Mouse (Mus musculus): ENCODE data around the gene Rec8.

Rec8 gene

DNA sequence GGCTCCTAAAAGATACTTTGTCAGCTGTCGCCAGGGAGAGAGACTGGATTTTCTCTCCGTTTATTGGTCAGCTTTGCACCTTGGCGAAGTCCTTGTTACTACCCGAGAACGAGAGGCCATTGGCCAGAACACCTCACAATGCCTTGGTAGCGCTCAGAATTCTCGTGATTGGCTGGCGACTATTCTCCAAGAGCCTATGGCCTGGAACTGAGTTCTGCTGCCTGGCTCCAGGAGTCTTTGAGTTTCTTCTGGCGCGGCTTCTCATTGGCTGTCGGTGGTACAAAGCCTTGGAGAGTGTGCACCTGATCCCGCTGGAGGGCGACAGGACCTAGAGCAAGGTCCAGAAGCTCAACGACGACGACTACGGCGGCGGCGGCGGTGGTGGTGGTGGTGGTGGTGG lies at the start of gene Rec8:
Rec8 (plus strand) TSS at position 216 of the 400 bp plus-strand sequence.
- no peak for DNase-seq (ENCODE audit: low read depth, low spot score)

DNA sequence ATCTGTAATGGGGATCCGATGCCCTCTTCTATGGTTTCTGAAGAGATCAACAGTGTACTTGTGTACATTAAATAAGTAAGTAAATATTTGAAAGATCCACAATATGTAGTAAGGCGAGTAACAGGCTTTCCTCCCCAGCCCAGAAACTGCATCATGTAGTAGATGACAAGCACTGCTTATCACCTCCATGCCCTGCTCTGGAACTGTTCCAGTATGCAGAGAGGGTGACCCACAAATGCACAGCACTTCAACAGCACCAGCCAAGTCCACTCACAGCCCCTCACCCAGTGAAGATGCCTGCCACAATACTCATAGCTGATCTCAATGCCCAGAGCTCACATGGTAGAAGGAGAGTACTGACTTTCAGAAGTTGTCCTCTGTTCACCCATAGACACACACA lies 47.2 kb upstream of the Rec8 start:
- DNase-seq (ENCODE audit: low read depth, low spot score), result no peak

DNA sequence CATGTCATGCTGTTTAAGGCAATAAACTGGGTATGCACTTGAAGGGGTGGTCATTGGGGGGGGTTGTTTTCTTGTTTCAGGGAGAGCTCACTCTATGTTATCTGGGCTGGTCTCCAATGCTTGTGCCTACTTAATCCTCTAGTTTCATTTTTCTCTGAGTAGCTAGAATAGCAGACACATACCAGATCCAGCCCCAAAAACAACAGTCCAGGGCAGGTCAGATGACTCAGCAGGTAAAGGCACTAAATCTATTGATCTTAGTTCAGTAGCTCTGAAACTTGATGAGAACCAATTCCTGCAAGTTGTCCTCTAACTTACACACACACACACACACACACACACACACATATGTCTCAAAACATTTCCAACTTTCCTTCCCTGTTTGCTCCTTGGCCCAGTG lies 46.1 kb upstream of the Rec8 start:
- DNase-seq (ENCODE audit: low read depth, low spot score), result no peak

DNA sequence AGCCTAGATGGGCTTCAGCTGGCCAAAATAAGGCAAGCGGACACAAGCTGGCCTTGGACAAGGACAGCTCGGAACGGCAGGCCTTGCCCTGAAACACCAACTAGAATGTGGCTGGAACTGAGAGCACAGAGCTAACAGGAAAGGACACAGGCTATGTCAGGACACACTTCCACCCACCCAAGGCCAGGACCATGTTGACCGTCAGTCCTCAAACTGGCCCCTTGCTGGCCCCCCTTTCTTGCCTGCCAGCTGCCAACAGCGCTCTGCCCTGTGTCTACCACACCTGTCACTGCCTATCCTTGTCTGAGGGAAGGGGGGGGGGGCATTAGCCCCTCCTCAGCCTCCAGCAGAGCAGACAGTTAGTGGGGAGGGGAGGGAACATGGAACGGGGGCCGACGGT lies 42.5 kb upstream of the Rec8 start, which contains the start of gene Fitm1:
Fitm1 (plus strand) TSS at position 316 of the 400 bp plus-strand sequence.
- DNase-seq (ENCODE audit: low read depth, low spot score), result no peak

DNA sequence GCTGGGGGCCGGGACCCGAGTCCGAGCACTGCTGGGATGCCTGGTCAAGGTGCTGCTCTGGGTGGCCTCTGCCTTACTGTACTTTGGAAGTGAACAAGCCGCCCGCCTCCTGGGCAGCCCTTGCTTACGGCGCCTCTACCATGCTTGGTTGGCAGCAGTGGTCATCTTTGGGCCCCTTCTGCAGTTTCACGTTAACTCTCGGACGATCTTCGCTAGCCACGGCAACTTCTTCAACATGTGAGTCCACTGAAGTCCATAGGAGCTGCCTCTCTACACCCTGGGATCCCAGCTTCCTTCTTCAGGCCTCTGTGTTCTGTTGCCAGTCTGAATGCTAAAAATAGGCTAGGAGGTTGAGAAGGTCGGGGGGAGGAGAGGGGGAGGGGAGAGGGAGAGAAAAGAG lies 42.1 kb upstream of the Rec8 start:
- DNase-seq (ENCODE audit: low read depth, low spot score), result no peak

DNA sequence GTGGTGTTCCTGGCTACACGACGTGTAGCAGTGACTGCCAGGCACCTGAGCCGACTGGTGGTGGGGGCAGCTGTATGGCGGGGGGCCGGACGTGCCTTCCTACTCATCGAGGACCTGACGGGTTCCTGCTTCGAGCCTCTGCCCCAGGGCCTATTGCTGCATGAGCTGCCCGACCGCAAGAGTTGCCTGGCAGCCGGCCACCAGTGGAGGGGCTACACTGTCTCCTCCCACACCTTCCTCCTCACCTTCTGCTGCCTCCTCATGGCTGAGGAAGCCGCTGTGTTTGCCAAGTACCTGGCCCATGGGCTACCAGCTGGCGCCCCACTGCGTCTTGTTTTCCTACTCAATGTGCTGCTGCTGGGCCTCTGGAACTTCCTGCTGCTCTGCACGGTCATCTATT lies 41.5 kb upstream of the Rec8 start:
- no peak for DNase-seq (ENCODE audit: low read depth, low spot score)

DNA sequence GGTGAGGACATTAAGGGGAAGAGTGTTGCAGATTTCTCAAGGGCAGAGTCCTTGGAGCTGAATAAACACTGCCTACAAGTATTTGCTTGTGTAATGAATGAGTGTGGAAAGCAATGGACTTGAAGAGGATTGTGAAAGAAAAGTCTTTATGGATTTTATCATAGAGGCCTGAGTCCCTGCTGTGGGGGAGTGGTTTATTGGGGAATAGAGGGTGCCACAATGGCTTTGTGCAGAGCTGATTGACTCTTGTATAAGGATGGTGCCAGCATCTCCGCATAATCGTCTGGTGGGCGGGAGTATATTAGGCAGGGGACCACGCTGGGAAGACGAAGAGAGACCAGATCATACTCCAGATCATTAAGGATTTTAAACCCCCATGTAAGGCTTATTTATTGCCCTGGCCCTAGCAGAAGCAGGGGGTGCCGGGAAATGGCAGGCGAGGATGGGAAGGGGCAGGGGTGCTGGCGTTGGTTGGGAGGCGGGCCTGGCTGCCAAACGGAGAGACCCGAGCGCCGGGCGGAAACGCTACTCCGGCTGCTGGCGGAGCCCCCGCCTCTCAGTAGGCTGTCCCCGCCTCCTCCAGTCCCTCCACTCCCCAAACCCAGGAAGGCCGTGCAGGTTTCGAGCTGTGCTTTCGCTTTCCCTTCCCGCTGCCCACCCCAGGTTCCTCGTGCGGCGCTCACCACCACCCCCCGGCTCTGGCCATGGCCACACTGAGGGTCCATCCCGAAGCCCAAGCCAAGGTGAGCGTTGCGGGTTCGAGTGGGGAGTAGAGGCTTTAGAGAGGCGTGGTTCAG lies 39.8 kb upstream of the Rec8 start, which contains the start of gene Psme1:
Psme1 (plus strand) TSS at position 253 of the 797 bp plus-strand sequence.
- peak; percentile 63 for DNase-seq (ENCODE audit: low read depth, low spot score)

DNA sequence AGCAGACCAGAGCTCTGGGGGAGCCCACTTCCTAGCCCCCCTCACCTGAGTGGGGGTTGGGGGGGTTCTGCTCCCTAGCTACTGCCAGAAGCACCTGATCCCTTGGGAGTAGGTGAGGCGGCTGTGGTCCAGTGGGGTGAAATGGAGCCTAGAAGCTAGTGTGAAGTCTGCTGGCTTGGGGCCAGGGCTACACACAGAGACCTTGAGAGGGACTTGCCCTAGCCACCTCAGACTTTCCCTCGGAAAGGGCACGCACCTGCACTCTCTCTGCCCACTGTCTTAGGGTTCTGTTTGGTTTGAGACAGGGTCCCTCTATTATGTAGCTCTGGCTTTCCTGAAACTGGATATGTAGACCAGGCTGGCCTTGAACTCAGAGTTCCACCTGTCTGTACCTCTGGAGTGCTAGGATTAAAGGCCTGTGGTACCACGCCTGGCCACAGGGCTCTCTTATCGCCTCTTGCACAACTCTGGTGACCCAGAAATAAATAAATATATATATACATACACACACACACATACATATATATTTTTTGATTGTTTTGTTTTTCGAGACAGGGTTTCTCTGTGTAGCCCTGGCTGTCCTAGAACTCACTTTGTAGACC lies 39.1 kb upstream of the Rec8 start:
- peak; percentile 44 for DNase-seq (ENCODE audit: low read depth, low spot score)

DNA sequence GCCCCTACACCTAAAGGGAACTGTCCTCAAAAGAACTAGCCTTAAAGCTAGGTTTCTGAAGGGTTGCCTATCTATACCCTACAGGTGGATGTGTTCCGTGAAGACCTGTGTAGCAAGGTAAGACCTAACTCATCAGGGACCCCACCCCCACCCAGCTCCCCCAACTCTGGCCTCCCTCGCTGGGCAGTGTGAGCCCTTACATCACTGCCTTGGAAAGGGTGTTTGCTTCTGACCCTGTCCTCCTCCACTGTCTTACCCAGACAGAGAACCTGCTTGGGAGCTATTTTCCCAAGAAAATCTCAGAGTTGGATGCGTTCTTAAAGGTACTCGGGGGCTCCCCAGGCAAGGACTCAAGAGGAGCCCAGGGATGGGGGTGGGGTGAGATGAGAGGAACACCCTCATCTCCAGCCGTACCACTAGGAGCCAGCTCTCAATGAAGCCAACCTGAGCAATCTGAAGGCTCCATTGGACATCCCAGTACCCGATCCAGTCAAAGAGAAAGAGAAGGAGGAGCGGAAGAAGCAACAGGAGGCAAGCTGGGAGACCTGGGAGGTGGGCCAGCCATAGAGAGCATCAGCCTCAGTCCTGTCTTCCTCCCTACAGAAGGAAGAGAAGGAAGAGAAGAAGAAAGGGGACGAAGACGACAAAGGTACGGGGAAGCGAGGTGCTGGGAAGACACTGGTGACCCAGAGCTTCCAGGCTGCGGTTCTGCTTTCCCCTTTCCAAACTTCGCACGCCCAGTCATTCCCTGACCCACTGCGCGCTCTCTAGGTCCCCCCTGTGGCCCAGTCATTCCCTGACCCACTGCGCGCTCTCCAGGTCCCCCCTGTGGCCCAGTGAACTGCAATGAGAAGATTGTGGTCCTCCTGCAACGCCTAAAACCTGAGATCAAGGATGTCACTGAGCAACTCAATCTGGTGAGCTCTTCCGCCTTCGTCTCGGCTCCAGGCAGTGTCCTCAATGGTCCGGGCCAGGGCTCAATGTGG lies 38.0 kb upstream of the Rec8 start:
- DNase-seq (ENCODE audit: low read depth, low spot score), result no peak

DNA sequence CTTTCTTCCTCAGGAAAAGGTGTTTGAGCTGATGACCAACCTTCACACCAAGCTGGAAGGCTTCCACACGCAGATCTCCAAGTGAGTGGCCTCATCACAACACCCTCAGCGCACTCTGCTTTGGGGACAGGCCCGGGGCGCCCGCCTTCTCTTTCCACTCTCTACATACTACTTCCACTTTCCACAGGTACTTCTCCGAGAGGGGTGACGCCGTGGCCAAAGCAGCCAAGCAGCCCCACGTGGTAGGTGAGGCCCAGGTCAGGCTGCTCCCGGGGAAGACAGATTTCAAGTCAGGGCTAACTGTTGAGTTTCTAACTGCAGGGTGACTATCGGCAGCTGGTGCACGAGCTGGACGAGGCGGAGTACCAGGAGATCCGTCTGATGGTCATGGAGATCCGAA lies 37.1 kb upstream of the Rec8 start:
- no peak for DNase-seq (ENCODE audit: low read depth, low spot score)

DNA sequence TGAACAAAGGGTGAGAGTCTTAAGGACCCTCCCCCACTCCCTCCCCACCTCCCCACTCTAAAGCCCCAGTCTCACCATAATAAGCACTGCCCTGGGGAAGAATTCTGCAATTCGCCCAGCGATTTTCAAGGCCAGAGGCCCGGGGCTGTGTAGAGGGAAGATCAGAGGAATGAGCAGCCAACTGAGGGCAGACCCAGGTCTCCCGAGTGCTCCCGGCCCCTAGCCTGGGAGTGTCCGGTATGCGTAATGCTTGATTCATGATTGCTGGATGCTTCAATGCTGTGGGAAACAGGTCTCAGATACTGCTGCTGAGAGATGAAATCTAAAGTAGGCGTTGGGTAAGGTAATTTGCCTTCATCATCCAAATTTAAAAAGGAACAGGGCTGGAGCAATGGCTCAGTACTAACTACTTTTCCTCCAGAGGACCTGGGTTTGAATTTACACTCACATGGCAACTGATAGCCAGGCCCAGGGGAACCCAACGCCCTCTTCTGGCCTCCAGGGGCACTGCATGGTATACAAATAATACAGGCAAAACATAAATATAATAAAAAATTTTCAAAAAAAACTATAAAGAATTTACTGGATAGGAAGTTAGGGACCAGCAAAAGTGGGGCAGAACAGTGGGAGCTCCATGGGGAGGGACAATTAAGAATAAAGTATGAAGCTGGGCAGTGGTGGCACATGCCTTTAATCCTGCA lies 35.7 kb upstream of the Rec8 start:
- peak; percentile 8 for DNase-seq (ENCODE audit: low read depth, low spot score)

DNA sequence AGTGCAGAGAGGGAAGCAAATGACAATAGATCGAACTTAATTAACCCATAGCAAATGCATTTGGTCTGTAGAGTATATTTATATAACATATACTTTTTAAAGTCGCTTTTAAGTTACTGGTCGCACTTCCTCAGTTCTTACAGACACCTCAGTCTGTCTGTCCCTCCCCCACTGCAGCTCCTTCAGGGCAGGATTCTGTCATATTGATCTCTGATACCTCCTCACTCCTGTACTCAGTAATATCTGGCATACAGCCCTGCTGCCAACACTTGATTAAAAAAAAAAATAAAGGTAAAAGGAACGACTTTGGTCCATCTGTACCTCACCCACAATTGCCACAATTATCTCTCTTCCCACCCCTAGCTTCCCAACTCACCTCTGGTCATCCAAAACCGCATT lies 33.5 kb upstream of the Rec8 start:
- no peak for DNase-seq (ENCODE audit: low read depth, low spot score)

DNA sequence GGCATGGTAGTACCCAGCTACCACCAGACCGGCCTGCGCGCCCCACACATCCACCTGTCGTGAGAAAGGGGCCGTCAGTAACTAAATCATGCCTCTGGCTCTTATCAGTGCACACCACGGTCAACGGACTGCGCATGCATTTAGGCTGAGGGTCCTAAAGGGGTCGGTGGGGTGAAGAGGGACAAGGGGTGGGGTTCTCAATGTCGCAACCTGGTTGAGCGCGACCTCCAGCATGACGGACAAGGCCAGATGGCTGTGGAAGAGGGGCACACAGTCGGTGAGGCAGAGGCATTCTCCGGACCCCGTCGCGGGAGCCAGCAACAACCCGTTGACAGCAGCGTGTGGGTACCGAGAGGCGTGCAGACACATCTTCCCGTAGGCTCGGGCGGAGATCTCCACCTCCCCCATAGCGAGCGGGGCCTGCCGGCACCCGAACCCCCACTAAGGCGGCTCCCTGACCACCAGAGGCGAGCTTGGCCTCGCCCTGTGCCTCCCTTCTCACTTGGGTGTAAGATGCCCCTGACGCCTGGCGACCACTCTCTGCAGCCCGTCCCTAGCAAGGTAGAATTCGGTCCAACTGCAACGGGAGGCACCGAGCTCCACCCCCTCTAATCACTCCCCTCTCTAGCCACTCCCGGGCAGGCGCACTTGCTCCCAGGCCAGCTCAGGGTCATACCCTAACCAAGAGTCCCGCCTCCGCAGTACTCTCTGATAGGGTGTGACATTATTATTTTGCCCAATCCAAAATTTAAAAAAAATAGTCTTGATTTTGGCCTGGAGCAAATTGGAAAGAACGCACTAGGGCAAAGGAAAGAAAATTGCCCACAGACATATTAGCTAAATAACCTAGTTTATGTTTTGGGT lies 32.9 kb upstream of the Rec8 start, which contains the start of gene Emc9:
Emc9 (minus strand) TSS at position 601 of the 864 bp plus-strand sequence.
- DNase-seq (ENCODE audit: low read depth, low spot score), result peak; percentile 65

DNA sequence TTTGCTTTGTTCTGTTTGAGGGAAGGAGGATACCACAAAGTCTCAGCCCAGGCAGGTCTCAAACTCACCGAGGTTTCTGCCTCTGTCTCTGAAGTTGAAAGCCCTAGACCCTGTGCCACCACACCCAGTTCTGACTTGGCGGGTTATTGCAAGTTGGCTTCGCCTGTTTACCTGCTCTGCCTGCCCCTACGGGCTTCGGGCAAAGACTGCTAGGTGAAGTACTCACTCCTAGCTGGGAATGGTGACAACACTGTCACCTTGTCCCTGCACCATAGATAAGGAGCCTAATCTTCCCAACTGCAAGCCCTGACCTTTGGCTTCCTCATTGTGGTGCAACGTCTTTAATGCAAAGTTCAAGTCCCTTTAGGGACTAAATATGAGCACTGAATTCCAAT lies 32.3 kb upstream of the Rec8 start:
- no peak for DNase-seq (ENCODE audit: low read depth, low spot score)

DNA sequence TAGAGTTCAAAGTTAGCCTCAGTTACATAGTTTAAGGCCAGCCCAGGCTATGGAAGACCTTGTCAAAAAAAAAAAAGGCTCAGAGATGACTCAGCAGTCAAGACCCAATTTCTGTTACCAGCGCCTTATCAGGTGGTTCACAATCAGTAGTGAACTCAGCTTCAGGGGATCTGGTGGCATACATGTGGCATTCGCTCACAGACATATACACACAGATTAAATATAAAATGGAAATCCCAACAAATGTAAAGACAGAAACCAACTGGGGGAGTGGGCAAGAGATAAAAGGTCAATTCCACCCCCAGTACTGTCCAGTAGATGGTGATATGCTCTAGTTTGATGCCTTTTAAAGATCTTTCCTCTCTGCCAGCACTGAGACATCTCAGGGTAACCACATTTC lies 31.7 kb upstream of the Rec8 start:
- DNase-seq (ENCODE audit: low read depth, low spot score), result peak; percentile 15

DNA sequence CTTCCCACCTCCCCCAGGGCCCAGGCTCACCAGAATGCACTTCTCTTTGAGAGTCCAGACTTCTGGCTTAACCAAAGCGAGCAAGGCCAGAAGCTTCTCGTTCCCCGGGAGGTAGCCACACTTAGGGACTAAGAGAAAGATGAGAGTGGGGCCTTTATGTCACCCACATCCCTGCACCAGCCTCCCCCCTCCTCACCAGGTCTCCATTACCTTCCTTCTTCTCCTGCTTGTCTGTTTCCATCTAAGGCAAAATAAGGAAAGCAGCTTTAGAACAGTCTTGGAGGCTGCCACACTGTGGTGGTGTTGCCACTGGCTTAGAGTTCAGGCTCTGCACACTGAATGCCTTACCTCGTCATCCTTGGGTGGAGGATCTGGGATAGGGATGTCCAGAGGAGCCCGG lies 28.6 kb upstream of the Rec8 start:
- DNase-seq (ENCODE audit: low read depth, low spot score), result no peak

DNA sequence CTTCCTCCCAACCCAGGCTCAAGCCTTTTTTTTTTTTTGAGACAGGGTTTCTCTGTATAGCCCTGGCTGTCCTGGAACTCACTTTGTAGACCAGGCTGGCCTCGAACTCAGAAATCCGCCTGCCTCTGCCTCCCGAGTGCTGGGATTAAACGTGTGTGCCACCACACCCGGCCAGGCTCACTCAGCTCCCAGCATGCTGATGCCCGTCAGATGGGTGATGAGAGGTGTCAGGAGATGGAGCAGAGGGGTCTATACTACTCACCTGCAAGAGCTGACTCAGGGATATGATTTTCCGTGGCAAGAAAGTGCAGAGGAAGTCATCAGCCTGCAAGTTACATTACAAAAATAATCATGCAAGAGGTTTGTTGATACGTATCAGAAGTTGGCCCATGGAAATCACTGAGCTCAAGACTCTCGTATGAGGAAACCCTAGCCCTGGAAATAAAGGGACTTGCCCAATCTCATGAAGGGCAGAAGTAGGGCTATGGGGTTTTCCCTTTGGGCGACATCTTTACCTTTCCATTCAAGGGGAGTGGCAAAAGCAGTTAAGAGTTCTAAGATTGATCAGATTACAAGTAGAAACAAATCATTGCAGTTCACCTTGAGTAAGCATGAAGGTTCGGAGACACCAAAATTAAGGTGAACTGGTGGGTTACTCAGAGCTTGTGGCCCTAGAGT lies 27.9 kb upstream of the Rec8 start:
- no peak for DNase-seq (ENCODE audit: low read depth, low spot score)

DNA sequence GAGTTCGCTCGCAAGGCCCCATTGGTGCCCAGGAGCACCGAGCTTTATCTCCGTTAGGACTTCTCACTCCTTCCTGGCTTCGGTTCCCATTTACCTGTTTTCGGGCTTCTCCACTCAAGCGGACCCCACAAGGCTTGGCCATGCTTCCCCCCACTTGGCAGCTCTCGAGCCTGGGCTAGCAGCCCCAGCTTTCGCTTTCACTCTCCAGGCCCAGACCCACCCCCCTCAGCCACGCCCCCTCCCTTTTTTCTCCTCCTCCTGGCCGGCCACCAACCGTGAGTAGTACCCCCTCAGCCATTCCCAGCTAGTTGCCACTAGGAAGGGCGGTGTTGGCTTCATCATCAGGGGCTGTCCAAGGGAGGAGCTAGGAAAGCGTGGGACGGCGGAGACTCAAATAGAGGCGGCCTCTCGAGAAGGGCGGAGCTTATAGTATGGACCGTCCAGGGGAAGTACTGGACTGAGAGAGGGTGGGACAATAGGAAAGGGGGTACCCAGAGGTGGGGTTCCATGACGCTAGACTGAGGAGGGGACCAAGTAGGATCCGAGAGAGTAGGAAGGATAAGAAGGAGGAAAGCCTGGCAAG lies 27.0 kb upstream of the Rec8 start, which contains the start of gene Psme2:
Psme2 (minus strand) TSS at position 366 of the 583 bp plus-strand sequence.
- peak; percentile 96 for DNase-seq (ENCODE audit: low read depth, low spot score)

DNA sequence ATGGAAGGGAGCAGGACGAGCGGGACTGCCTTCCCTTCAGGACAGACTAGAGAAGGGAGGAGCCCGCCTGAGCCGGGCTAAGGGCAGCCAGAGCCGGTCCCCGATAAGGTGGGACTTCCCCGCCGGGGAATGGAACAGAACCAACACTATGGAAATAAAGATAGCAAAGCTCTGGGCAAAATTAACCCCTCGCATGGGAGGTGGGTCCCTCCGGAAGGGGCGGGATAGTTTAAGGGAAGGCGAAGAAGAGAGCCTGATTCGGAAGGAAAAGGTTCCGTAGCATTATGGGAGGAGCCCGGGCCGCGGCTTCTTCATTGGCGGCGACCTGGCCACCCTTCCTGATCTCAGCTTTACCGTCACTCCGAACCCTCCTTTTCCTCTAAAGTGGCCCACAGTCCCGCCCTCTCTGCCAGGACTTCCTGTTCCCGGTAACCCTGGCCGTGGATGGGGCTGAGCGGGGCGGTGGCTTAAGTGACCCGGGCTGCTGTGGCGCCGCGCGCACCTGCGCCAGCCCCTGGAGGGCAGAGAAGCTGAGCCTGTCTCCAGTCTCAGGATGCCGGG lies 26.4 kb upstream of the Rec8 start, which contains the start of gene Rnf31:
Rnf31 (plus strand) TSS at position 378 of the 561 bp plus-strand sequence.
- peak; percentile 95 for DNase-seq (ENCODE audit: low read depth, low spot score)
